Mouse (Mus musculus) mesoderm, embryonic 11.5 days (tissue): ENCODE data around the gene Irf1.
"Not testable (repeated sequence)": the region's sequence is repeated elsewhere in the genome, so short reads cannot be mapped to it uniquely, and the experiment has no call there.

Experiments used
- DNase-seq: peaks from one replicate; pipeline ENCODE4 v3.0.0-alpha.2; 2012; ENCODE audit warnings: low read depth, low spot score

The Irf1 gene

GRCm38 (mm10) chr11:53769760-53770124 lies at the start of gene Irf1:
Irf1 (plus strand) TSS chr11:53770014.
- DNase-seq = peak; percentile 89

GRCm38 (mm10) chr11:53720715-53721114 lies 49.1 kb upstream of the Irf1 start, which contains the start of gene Il5:
Il5 (plus strand) TSS chr11:53720794.
- no peak for DNase-seq

GRCm38 (mm10) chr11:53731457-53731856 lies 38.4 kb upstream of the Irf1 start:
- no peak for DNase-seq

GRCm38 (mm10) chr11:53732244-53732643 lies 37.6 kb upstream of the Irf1 start:
- DNase-seq = no peak

GRCm38 (mm10) chr11:53733824-53734223 lies 36.0 kb upstream of the Irf1 start:
- no peak for DNase-seq

GRCm38 (mm10) chr11:53734431-53734830 lies 35.4 kb upstream of the Irf1 start:
- no peak for DNase-seq

- no peak for DNase-seq
These were observed 34.7 kb upstream of the Irf1 start for GRCm38 (mm10) chr11:53734970-53735681.

GRCm38 (mm10) chr11:53735682-53736245 lies 34.0 kb upstream of the Irf1 start:
- peak; percentile 90 for DNase-seq

GRCm38 (mm10) chr11:53736771-53737572 lies 32.8 kb upstream of the Irf1 start:
- DNase-seq = peak; percentile 87

- peak; percentile 41 for DNase-seq
These were observed 32.3 kb upstream of the Irf1 start for GRCm38 (mm10) chr11:53737573-53737946.

GRCm38 (mm10) chr11:53742353-53742752 lies 27.5 kb upstream of the Irf1 start:
- DNase-seq = no peak

GRCm38 (mm10) chr11:53745260-53745659 lies 24.6 kb upstream of the Irf1 start:
- no peak for DNase-seq

- no peak for DNase-seq
These were observed 21.8 kb upstream of the Irf1 start for GRCm38 (mm10) chr11:53747985-53748384.

GRCm38 (mm10) chr11:53748614-53749013 lies 21.2 kb upstream of the Irf1 start:
- DNase-seq = no peak

GRCm38 (mm10) chr11:53749306-53749705 lies 20.5 kb upstream of the Irf1 start:
- DNase-seq = no peak

- DNase-seq = no peak
These were observed 20.0 kb upstream of the Irf1 start for GRCm38 (mm10) chr11:53749716-53750352.

GRCm38 (mm10) chr11:53755011-53755595 lies 14.7 kb upstream of the Irf1 start:
- no peak for DNase-seq

GRCm38 (mm10) chr11:53757612-53758011 lies 12.2 kb upstream of the Irf1 start:
- DNase-seq = no peak

GRCm38 (mm10) chr11:53758033-53758432 lies 11.8 kb upstream of the Irf1 start:
- DNase-seq = not testable (repeated sequence)

- no peak for DNase-seq
These were observed 10.9 kb upstream of the Irf1 start for GRCm38 (mm10) chr11:53758791-53759351.
